Comparison of ENCODE assay signal across 21 mouse cellular contexts in the genomic region with DNA sequence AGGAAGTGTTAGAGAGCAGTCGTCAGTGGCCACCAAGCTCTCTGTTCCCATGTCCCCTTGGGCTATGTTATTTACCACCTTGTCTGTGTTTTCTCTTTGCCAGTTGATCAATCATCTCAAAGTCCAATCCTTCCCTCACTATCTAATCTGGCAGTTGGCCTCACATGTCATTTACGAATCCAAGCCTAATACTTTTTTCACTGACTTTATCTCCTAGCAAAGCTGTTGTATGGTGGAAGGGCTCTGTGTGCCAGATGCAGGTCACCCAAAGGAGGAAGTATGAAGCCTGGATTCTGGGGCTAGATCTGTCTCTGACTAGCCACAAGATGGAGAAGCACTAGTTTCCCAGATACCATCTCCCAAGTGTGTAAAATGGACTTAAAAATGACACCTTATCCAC. TPM values are rescaled to one million over a fixed set of nuclear protein-coding genes. Genes with fewer than 3 reads are reported as not detected.
DNase-seq lines count a peak whose midpoint lies in the region; ATAC-seq and TF ChIP-seq lines count a peak whose summit lies in the region.
"Had no signal": no experiment of that assay in that cellular context is flagged by ENCODE, and none has a peak within 500 bp of the region (broad histone marks: within the 10 kb centered on the region; RNA-seq: fewer than 3 reads in every experiment).

No protein-coding gene starts in this region.

- WGBS in liver, embryonic 14.5 days (ENCODE audit: insufficient replicate concordance), result 18% methylated on average over 2 of the region's 2 CpGs
- 51% methylated on average over 2 of the region's 2 CpGs for WGBS in intestine, embryonic 15.5 days
- 18% methylated on average over 2 of the region's 2 CpGs for WGBS in liver, embryonic 15.5 days (ENCODE audit: insufficient replicate concordance)

- H3K4me1 ChIP-seq in liver, embryonic 14.5 days (replicated peaks; ENCODE audit: control insufficient read depth in 2 of 2, insufficient read depth in 2 of 2, low read length in 1 of 2), result peaks cover 0 to 7% of the 10 kb centered on the region in 2 experiments; a peak in 1 of 4 replicates
- H3K4me1 ChIP-seq in intestine, embryonic 15.5 days (replicated peaks), result peaks cover 2% of the 10 kb centered on the region; the same call in 1 of the 2 replicates
- H3K4me1 ChIP-seq in liver, embryonic 15.5 days (replicated peaks), result peaks cover 12% of the 10 kb centered on the region; the same call in 1 of the 2 replicates
- H3K4me1 ChIP-seq: embryonic facial prominence, embryonic 12.5 days; heart, embryonic 12.5 days had no signal

- no peak overlapping the region for H3K4me2 ChIP-seq in liver, embryonic 14.5 days (ENCODE audit: low read depth)
- H3K4me2 ChIP-seq in intestine, embryonic 15.5 days (replicated peaks), result no peak overlapping the region
- H3K4me2 ChIP-seq in liver, embryonic 15.5 days, result no peak overlapping the region
- H3K4me2 ChIP-seq: embryonic facial prominence, embryonic 12.5 days; forebrain, embryonic 15.5 days; heart, embryonic 12.5 days had no signal

- no peak for DNase-seq in liver, embryonic 14.5 days (ENCODE audit: low read depth in 3 of 3, low spot score in 3 of 3)
- DNase-seq in liver, result no peak
- no peak for DNase-seq in layer of hippocampus, adult 11-12 months (ENCODE audit: low spot score)
- DNase-seq in right cerebral cortex, postnatal 14 days, result no peak
- no peak for DNase-seq in gastrocnemius, postnatal 25 days
- DNase-seq: adrenal gland, adult 8-10 months; adrenal gland, postnatal 36 days; cerebellum, postnatal 10 days; embryo, embryonic 11 days; gastrocnemius, postnatal 10 days had no signal

- H3K27me3 ChIP-seq in liver, embryonic 14.5 days (ENCODE audit: control insufficient read depth, insufficient read depth, low read length), result no peaks in the 10 kb centered on the region
- no peaks in the 10 kb centered on the region for H3K27me3 ChIP-seq in intestine, embryonic 15.5 days (replicated peaks)
- no peaks in the 10 kb centered on the region for H3K27me3 ChIP-seq in liver, embryonic 15.5 days
- H3K27me3 ChIP-seq: embryonic facial prominence, embryonic 12.5 days; forebrain, embryonic 15.5 days; heart, embryonic 12.5 days had no signal

- TF ChIP-seq EP300 in liver, embryonic 14.5 days (IDR thresholded peaks at IDR 0.05; ENCODE audit: low read depth), result no peak

- TF ChIP-seq CTCF in liver, embryonic 14.5 days (IDR thresholded peaks at IDR 0.05; ENCODE audit: low read depth), result no peak

- no peak overlapping the region for H3K9ac ChIP-seq in liver, embryonic 14.5 days (replicated peaks)
- no peak overlapping the region for H3K9ac ChIP-seq in intestine, embryonic 15.5 days
- H3K9ac ChIP-seq in liver, embryonic 15.5 days, result no peak overlapping the region
- H3K9ac ChIP-seq: embryonic facial prominence, embryonic 12.5 days; forebrain, embryonic 15.5 days; heart, embryonic 12.5 days had no signal

- ATAC-seq in liver, embryonic 14.5 days (ENCODE audit: insufficient read depth), result peak; percentile 28; the same call in 1 of the 2 replicates
- peak; percentile 62 for ATAC-seq in intestine, embryonic 15.5 days
- ATAC-seq in liver, embryonic 15.5 days (ENCODE audit: insufficient read depth), result peak; percentile 31; the same call in 1 of the 2 replicates
- ATAC-seq: forebrain, embryonic 15.5 days; hindbrain, embryonic 16.5 days had no signal

- H3K27ac ChIP-seq in liver, embryonic 14.5 days, result no peak overlapping the region
- H3K27ac ChIP-seq in intestine, embryonic 15.5 days, result no peak overlapping the region
- H3K27ac ChIP-seq in liver, embryonic 15.5 days (replicated peaks), result peak overlapping the region; percentile 38
- H3K27ac ChIP-seq: embryonic facial prominence, embryonic 12.5 days; forebrain, embryonic 15.5 days had no signal

- H3K4me3 ChIP-seq in liver, embryonic 14.5 days (ENCODE audit: insufficient read depth in 1 of 2, low read depth in 2 of 2, low read length in 2 of 2), result no peak overlapping the region
- no peak overlapping the region for H3K4me3 ChIP-seq in intestine, embryonic 15.5 days (replicated peaks)
- H3K4me3 ChIP-seq in liver, embryonic 15.5 days (replicated peaks), result no peak overlapping the region
- H3K4me3 ChIP-seq: embryonic facial prominence, embryonic 12.5 days; forebrain, embryonic 15.5 days; heart, embryonic 12.5 days had no signal

- H3K36me3 ChIP-seq in liver, embryonic 14.5 days (replicated peaks; ENCODE audit: control insufficient read depth, insufficient read depth, low read depth), result no peaks in the 10 kb centered on the region
- no peaks in the 10 kb centered on the region for H3K36me3 ChIP-seq in intestine, embryonic 15.5 days
- H3K36me3 ChIP-seq in liver, embryonic 15.5 days (replicated peaks), result no peaks in the 10 kb centered on the region
- H3K36me3 ChIP-seq: embryonic facial prominence, embryonic 12.5 days; forebrain, embryonic 15.5 days; heart, embryonic 12.5 days had no signal

- H3K9me3 ChIP-seq in liver, embryonic 14.5 days (ENCODE audit: control insufficient read depth, low read length), result no peaks in the 10 kb centered on the region
- no peaks in the 10 kb centered on the region for H3K9me3 ChIP-seq in intestine, embryonic 15.5 days
- no peaks in the 10 kb centered on the region for H3K9me3 ChIP-seq in liver, embryonic 15.5 days (replicated peaks)
- H3K9me3 ChIP-seq: embryonic facial prominence, embryonic 12.5 days; forebrain, embryonic 15.5 days; heart, embryonic 12.5 days had no signal

RNA-seq across cellular contexts. Expression of a gene that starts 8.8 kb away (rescaled TPM):
- 88.5 and 103 TPM in 2 replicates for polyA plus RNA-seq in liver, embryonic 14.5 days (2012; rRNA removed)
- polyA plus RNA-seq in liver, embryonic 14.5 days (2014; fragmentation: Nextera tagmentation; extraction: Ambion mirVana), result 240 and 257 TPM in 2 replicates
- polyA plus RNA-seq in intestine, embryonic 15.5 days (2015; fragmentation: Nextera tagmentation; extraction: Ambion mirVana), result 330 and 349 TPM in 2 replicates
- polyA plus RNA-seq in liver, embryonic 15.5 days (2015; fragmentation: Nextera tagmentation; extraction: Ambion mirVana), result 338 and 390 TPM in 2 replicates
- total RNA-seq in gastrocnemius, postnatal 25 days (2021), result not detected
- total RNA-seq: ES-E14 had no signal
- polyA plus RNA-seq: embryonic facial prominence, embryonic 12.5 days; forebrain, embryonic 11.5 days; hindbrain, embryonic 11.5 days had no signal

RNA-seq across cellular contexts. Expression of a gene that starts 37.2 kb away (rescaled TPM):
- polyA plus RNA-seq in liver, embryonic 14.5 days (2012; rRNA removed), result 0.88 and 1.5 TPM in 2 replicates
- 2.6 and 3.5 TPM in 2 replicates for polyA plus RNA-seq in liver, embryonic 14.5 days (2014; fragmentation: Nextera tagmentation; extraction: Ambion mirVana)
- polyA plus RNA-seq in intestine, embryonic 15.5 days (2015; fragmentation: Nextera tagmentation; extraction: Ambion mirVana), result 4.8 and 5.7 TPM in 2 replicates
- polyA plus RNA-seq in liver, embryonic 15.5 days (2015; fragmentation: Nextera tagmentation; extraction: Ambion mirVana), result 3.1 and 3.3 TPM in 2 replicates
- 1 to 10 TPM; 2.5 to 3.1 TPM for total RNA-seq in gastrocnemius, postnatal 25 days (2021)

RNA-seq across cellular contexts. Expression of a gene that starts 37.3 kb away (rescaled TPM):
- polyA plus RNA-seq in liver, embryonic 14.5 days (2012; rRNA removed), result 11.7 and 16.6 TPM in 2 replicates
- polyA plus RNA-seq in liver, embryonic 14.5 days (2014; fragmentation: Nextera tagmentation; extraction: Ambion mirVana), result 55.7 TPM in 2 replicates
- polyA plus RNA-seq in intestine, embryonic 15.5 days (2015; fragmentation: Nextera tagmentation; extraction: Ambion mirVana), result 91.6 and 106 TPM in 2 replicates
- 50.6 and 51.5 TPM in 2 replicates for polyA plus RNA-seq in liver, embryonic 15.5 days (2015; fragmentation: Nextera tagmentation; extraction: Ambion mirVana)
- total RNA-seq in gastrocnemius, postnatal 25 days (2021), result 10 to 100 TPM; 27.9 to 28.6 TPM

RNA-seq across cellular contexts. Expression of a gene that starts 39.5 kb away (rescaled TPM):
- 4.8 and 5.8 TPM in 2 replicates for polyA plus RNA-seq in liver, embryonic 14.5 days (2012; rRNA removed)
- polyA plus RNA-seq in liver, embryonic 14.5 days (2014; fragmentation: Nextera tagmentation; extraction: Ambion mirVana), result 6.7 and 9.0 TPM in 2 replicates
- polyA plus RNA-seq in intestine, embryonic 15.5 days (2015; fragmentation: Nextera tagmentation; extraction: Ambion mirVana), result 21.2 and 22.2 TPM in 2 replicates
- polyA plus RNA-seq in liver, embryonic 15.5 days (2015; fragmentation: Nextera tagmentation; extraction: Ambion mirVana), result 6.7 and 7.2 TPM in 2 replicates
- 10 to 100 TPM; 26.7 to 29.2 TPM for total RNA-seq in gastrocnemius, postnatal 25 days (2021)

RNA-seq across cellular contexts. Expression of a gene that starts 51.8 kb away (rescaled TPM):
- 0.39 and 0.47 TPM in 2 replicates for polyA plus RNA-seq in liver, embryonic 14.5 days (2012; rRNA removed)
- polyA plus RNA-seq in liver, embryonic 14.5 days (2014; fragmentation: Nextera tagmentation; extraction: Ambion mirVana), result 0.86 and 1.0 TPM in 2 replicates
- polyA plus RNA-seq in intestine, embryonic 15.5 days (2015; fragmentation: Nextera tagmentation; extraction: Ambion mirVana), result 0.33 and 0.44 TPM in 2 replicates
- 1.5 and 2.2 TPM in 2 replicates for polyA plus RNA-seq in liver, embryonic 15.5 days (2015; fragmentation: Nextera tagmentation; extraction: Ambion mirVana)
- under 1 TPM in 1 of 2 experiments, not detected in 1; 0.28 TPM for total RNA-seq in gastrocnemius, postnatal 25 days (2021)
- total RNA-seq: heart, postnatal 25 days had no signal
- polyA plus RNA-seq: forebrain, embryonic 15.5 days; gonadal fat pad, adult 2 months; heart, embryonic 12.5 days; hindbrain, embryonic 16.5 days had no signal
